Mouse (Mus musculus) CH12.LX (cell line): ENCODE measurements around the gene Cwc22.

ENCODE experiments used
- CTCF ChIP-seq, 2 experiments: IDR thresholded peaks in 1 of 2; conservative IDR thresholded peaks in 1 of 2; 2 replicates each; pipeline ENCODE4 v1.5.1; 2011 to 2012; ENCODE audit warnings: low read depth in 2 of 2, low read length in 2 of 2, improper control_type of control experiment in 1 of 2, inconsistent platforms in 1 of 2, mild to moderate bottlenecking in 1 of 2, moderate library complexity in 1 of 2
- E2F4 ChIP-seq: IDR thresholded peaks from 2 replicates; pipeline ENCODE4 v1.6.1; 2011; ENCODE audit warnings: low read depth, low read length, improper control_type of control experiment; ENCODE audit not compliant: insufficient replicate concordance
- EP300 ChIP-seq: IDR thresholded peaks from 2 replicates; pipeline ENCODE4 v1.6.1; 2011; ENCODE audit warnings: low read length, improper control_type of control experiment
- GABPA ChIP-seq: IDR thresholded peaks from 2 replicates; pipeline ENCODE4 v1.6.1; 2012; ENCODE audit warnings: low read depth, low read length, improper control_type of control experiment, inconsistent platforms; ENCODE audit not compliant: insufficient replicate concordance
- NRF1 ChIP-seq: IDR thresholded peaks from 2 replicates; pipeline ENCODE4 v1.6.1; 2014; ENCODE audit warnings: low read depth, mild to moderate bottlenecking, inconsistent platforms, low read length, improper control_type of control experiment, moderate library complexity

DNA sequence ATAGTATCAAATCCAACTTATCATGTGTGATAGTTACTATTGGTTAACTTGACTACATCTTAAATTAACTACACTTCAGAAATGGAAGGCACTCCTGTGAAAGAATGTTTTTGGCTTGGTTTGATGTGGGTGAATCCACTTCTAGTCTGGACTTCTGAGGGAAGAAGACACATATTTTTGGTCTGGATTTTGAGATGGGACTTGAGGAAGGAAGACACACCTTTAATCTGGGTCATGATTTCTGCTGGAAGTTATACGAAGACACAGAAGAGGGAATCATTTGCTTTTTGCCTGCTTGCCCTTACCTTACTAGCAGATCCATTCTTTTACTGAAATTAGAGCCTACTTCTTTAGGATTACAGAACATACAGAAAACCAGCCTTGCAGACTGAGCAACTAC lies 25.7 kb upstream of the Cwc22 start:
- TF ChIP-seq EP300: no peak
- TF ChIP-seq NRF1: no peak
- no peak for TF ChIP-seq CTCF (conservative IDR thresholded peaks at IDR 0.05 in 1 of 2, IDR thresholded peaks at IDR 0.05 in 1 of 2; ENCODE audit: low read depth in 2 of 2, low read length in 2 of 2)
- TF ChIP-seq E2F4: no peak
- TF ChIP-seq GABPA: no peak
